Mouse (Mus musculus): Measurements from ENCODE around the gene Olfr815. TPM values are rescaled to one million over a fixed set of nuclear protein-coding genes. Genes with fewer than 3 reads are reported as not detected.
"Not testable (repeated sequence)": the region's sequence is repeated elsewhere in the genome, so short reads cannot be mapped to it uniquely, and the experiment has no call there.

Gene Olfr815
- polyA plus RNA-seq (2014; fragmentation: Nextera tagmentation; extraction: Ambion mirVana), result not detected in 2 replicates

DNA sequence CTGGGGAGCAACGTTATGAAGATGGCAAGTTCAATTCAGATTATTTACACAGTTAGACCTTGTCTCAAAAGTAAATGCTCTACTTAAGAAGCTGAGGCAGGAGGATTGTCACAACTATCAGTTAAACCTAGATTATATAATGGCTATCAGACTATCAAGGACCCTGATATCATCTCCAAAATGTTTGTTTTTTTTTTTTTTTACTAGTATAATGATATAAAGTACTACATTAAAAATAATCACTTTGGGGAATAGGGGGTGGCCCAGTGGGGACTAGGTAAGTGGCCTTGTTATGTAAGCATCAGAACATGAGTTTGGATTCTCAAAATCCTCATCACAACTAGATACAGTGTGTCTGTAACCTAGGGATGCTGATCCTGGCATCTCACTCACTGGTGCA is at the start of gene Olfr815:
Gene Olfr815, minus strand, starts transcription at position 101 of the 400 bp plus-strand sequence.
- not testable (repeated sequence) for DNase-seq (ENCODE audit: low spot score); H3K36me3 ChIP-seq (ENCODE audit: control insufficient read depth, insufficient read depth, low read length); H3K27ac ChIP-seq (ENCODE audit: low read depth, low read length); H3K9me3 ChIP-seq (ENCODE audit: control insufficient read depth, low read length); H3K4me1 ChIP-seq (replicated peaks; ENCODE audit: control insufficient read depth, insufficient read depth, low read length); H3K4me2 ChIP-seq (ENCODE audit: low read depth, low read length, severe bottlenecking); H3K4me3 ChIP-seq (ENCODE audit: low read depth, low read length); H3K27me3 ChIP-seq (ENCODE audit: control insufficient read depth, insufficient read depth, low read length); ATAC-seq (replicated peaks; ENCODE audit: low FRiP score); H3K9ac ChIP-seq (ENCODE audit: low read length)
- WGBS, result no CpG with 5 or more reads among the region's 1 CpGs

DNA sequence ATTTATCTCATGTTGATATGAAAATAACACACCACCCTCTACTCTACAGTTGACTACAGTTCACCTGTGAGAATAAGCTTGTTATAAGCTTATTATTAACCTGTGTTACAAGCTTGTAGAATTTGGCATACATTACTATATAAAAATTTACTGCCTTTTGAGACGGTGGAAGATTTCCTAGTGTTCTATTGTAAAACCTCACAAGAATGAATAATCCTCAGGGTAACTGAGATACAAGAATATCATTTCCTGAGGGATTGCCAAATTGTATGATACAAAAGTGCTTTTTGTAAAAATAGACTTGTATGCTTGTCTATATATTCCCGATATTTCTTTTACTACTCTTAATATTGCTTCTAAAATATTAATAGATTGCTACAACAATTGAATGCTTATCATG is 43.3 kb upstream of the Olfr815 start, which contains the start of gene Olfr818:
Gene Olfr818, minus strand, starts transcription at position 101 of the 400 bp plus-strand sequence.
- 93% methylated on average over 2 of the region's 2 CpGs for WGBS
- no peak for ATAC-seq (replicated peaks; ENCODE audit: low FRiP score)
- no peaks in the 10 kb centered on the region for H3K36me3 ChIP-seq (ENCODE audit: control insufficient read depth, insufficient read depth, low read length)
- H3K4me2 ChIP-seq (ENCODE audit: low read depth, low read length, severe bottlenecking), result no peak within 1 kb of the TSS
- DNase-seq (ENCODE audit: low spot score), result no peak
- H3K9me3 ChIP-seq (ENCODE audit: control insufficient read depth, low read length), result no peaks in the 10 kb centered on the region
- no peaks in the 10 kb centered on the region for H3K27me3 ChIP-seq (ENCODE audit: control insufficient read depth, insufficient read depth, low read length)
- H3K27ac ChIP-seq (ENCODE audit: low read depth, low read length), result no peak within 1 kb of the TSS
- no peak within 1 kb of the TSS for H3K4me3 ChIP-seq (ENCODE audit: low read depth, low read length)
- H3K9ac ChIP-seq (ENCODE audit: low read length), result no peak within 1 kb of the TSS
- H3K4me1 ChIP-seq (replicated peaks; ENCODE audit: control insufficient read depth, insufficient read depth, low read length), result no peaks in the 10 kb centered on the region

DNA sequence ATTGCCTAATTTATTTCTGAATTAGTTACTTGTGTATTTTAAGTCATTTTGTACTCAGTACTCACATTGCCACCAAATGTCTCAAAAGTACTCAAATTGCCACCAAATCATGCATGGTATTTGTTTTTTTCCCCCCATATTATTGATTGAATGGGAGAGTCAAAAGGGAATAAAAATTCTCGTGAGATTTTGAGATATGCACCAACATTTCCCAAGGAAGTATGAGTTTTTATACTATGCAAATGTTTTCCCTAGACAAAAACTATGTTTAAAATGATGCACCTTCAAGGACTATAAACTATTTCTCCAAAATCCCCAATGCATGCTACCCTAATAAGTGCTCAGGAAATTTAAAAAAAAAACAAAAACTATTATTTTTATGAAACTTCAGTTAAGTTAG is 9.8 kb upstream of the Olfr815 start, which contains the start of gene Olfr816:
Gene Olfr816, minus strand, starts transcription at position 101 of the 400 bp plus-strand sequence.
- DNase-seq (ENCODE audit: low spot score) (no peak), ATAC-seq (replicated peaks; ENCODE audit: low FRiP score) (no peak)
- H3K27ac ChIP-seq (ENCODE audit: low read depth, low read length), result no peak within 1 kb of the TSS
- H3K9ac ChIP-seq (ENCODE audit: low read length), result no peak within 1 kb of the TSS
- no peak within 1 kb of the TSS for H3K4me3 ChIP-seq (ENCODE audit: low read depth, low read length)
- H3K27me3 ChIP-seq (ENCODE audit: control insufficient read depth, insufficient read depth, low read length), result no peaks in the 10 kb centered on the region
- WGBS, result 76% methylated on average over 1 of the region's 1 CpGs
- H3K36me3 ChIP-seq (ENCODE audit: control insufficient read depth, insufficient read depth, low read length), result no peaks in the 10 kb centered on the region
- H3K4me2 ChIP-seq (ENCODE audit: low read depth, low read length, severe bottlenecking), result no peak within 1 kb of the TSS
- H3K9me3 ChIP-seq (ENCODE audit: control insufficient read depth, low read length), result no peaks in the 10 kb centered on the region
- H3K4me1 ChIP-seq (replicated peaks; ENCODE audit: control insufficient read depth, insufficient read depth, low read length), result no peaks in the 10 kb centered on the region

DNA sequence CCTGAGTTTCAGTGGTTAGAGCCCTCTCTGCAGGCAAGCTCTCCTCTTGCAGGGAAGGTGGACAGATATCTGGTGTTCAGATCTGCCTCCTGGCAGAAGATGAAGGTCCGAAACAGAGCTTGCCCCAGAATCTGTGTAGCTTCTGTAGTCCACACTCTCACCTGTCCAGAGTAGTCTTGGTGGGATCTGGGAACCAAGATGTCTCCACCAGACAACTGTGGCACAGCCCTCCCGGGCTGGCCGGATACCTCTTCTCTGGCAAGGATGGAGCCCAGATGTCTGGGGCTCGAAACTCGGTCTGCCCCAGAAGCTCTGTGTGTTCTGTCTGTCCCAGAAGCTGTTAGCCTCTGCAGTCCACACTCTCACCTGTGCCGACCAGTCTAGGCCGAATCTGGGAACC is 19.7 kb downstream of the Olfr815 start:
- Histone ChIP-seq H3K4me1 (replicated peaks; ENCODE audit: control insufficient read depth, insufficient read depth, low read length) (no peaks in the 10 kb centered on the region), H3K27ac (ENCODE audit: low read depth, low read length) (no peak overlapping the region), H3K4me3 (ENCODE audit: low read depth, low read length) (no peak overlapping the region), H3K27me3 (ENCODE audit: control insufficient read depth, insufficient read depth, low read length) (no peaks in the 10 kb centered on the region), H3K36me3 (ENCODE audit: control insufficient read depth, insufficient read depth, low read length) (no peaks in the 10 kb centered on the region), H3K4me2 (ENCODE audit: low read depth, low read length, severe bottlenecking) (no peak overlapping the region), H3K9me3 (ENCODE audit: control insufficient read depth, low read length) (no peaks in the 10 kb centered on the region), H3K9ac (ENCODE audit: low read length) (no peak overlapping the region)
- ATAC-seq (replicated peaks; ENCODE audit: low FRiP score) (no peak), DNase-seq (ENCODE audit: low spot score) (no peak)
- 92% methylated on average over 7 of the region's 7 CpGs for WGBS

DNA sequence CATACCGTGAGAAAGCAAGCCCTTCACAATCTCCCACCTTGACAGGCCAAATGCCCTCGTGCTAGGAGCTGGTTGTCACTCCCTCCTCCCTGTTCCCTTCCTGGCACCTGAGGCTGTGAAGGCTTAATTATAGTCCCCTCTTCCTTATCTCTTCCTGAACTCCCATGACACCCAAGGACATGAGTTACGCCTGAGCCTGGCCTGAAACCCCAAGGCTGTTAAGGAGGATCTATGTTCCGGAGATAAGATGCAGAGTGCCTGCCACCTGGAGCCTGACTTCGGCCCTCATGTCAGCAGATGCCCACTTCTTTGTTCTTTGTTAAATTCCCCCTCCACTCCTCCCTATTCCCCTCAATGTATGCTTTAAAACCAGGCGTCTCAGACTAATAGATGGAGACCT is 20.2 kb downstream of the Olfr815 start:
- not testable (repeated sequence) for DNase-seq (ENCODE audit: low spot score); H3K27me3 ChIP-seq (ENCODE audit: control insufficient read depth, insufficient read depth, low read length); H3K27ac ChIP-seq (ENCODE audit: low read depth, low read length); H3K4me1 ChIP-seq (replicated peaks; ENCODE audit: control insufficient read depth, insufficient read depth, low read length); H3K4me3 ChIP-seq (ENCODE audit: low read depth, low read length); H3K9ac ChIP-seq (ENCODE audit: low read length); H3K36me3 ChIP-seq (ENCODE audit: control insufficient read depth, insufficient read depth, low read length); H3K4me2 ChIP-seq (ENCODE audit: low read depth, low read length, severe bottlenecking); ATAC-seq (replicated peaks; ENCODE audit: low FRiP score); H3K9me3 ChIP-seq (ENCODE audit: control insufficient read depth, low read length)
- 85% methylated on average over 6 of the region's 6 CpGs for WGBS

DNA sequence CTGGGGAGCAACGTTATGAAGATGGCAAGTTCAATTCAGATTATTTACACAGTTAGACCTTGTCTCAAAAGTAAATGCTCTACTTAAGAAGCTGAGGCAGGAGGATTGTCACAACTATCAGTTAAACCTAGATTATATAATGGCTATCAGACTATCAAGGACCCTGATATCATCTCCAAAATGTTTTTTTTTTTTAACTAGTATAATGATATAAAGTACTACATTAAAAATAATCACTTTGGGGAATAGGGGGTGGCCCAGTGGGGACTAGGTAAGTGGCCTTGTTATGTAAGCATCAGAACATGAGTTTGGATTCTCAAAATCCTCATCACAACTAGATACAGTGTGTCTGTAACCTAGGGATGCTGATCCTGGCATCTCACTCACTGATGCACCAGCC is 25.9 kb downstream of the Olfr815 start, which contains the start of gene Olfr814:
Gene Olfr814, minus strand, starts transcription at position 101 of the 400 bp plus-strand sequence.
- H3K4me2 ChIP-seq (ENCODE audit: low read depth, low read length, severe bottlenecking); H3K36me3 ChIP-seq (ENCODE audit: control insufficient read depth, insufficient read depth, low read length); H3K9me3 ChIP-seq (ENCODE audit: control insufficient read depth, low read length); H3K4me3 ChIP-seq (ENCODE audit: low read depth, low read length); ATAC-seq (replicated peaks; ENCODE audit: low FRiP score); DNase-seq (ENCODE audit: low spot score); H3K9ac ChIP-seq (ENCODE audit: low read length); H3K27ac ChIP-seq (ENCODE audit: low read depth, low read length); H3K4me1 ChIP-seq (replicated peaks; ENCODE audit: control insufficient read depth, insufficient read depth, low read length); H3K27me3 ChIP-seq (ENCODE audit: control insufficient read depth, insufficient read depth, low read length): not testable (repeated sequence)
- no CpG with 5 or more reads among the region's 1 CpGs for WGBS

DNA sequence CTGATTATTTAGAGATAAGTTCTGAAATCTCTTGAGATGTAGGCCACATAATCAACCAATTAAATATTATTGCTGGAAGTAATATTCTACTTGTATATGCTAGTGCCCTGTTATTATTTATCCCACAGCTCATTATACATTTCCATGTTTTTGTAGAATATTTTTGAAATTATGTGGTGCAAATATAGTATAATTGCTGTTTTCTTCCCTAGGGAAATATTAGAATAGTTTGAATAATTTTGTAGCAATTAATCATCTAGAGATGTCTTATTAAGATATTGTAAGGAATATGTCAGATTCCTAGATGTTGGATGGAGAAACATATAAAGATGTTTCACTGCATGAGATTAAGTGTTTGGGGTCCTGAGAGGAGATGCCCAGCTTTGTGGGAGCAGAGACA is 50.6 kb downstream of the Olfr815 start, which contains the start of gene Olfr813:
Gene Olfr813, plus strand, starts transcription at position 301 of the 400 bp plus-strand sequence.
- no peaks in the 10 kb centered on the region for H3K4me1 ChIP-seq (replicated peaks; ENCODE audit: control insufficient read depth, insufficient read depth, low read length)
- ATAC-seq (replicated peaks; ENCODE audit: low FRiP score) (no peak), DNase-seq (ENCODE audit: low spot score) (no peak)

More for the DNA sequence above, 50.6 kb downstream of the Olfr815 start, which contains the start of gene Olfr813:
- no peak within 1 kb of the TSS for H3K27ac ChIP-seq (ENCODE audit: low read depth, low read length)
- no peaks in the 10 kb centered on the region for H3K9me3 ChIP-seq (ENCODE audit: control insufficient read depth, low read length)
- H3K36me3 ChIP-seq (ENCODE audit: control insufficient read depth, insufficient read depth, low read length), result no peaks in the 10 kb centered on the region
- no peaks in the 10 kb centered on the region for H3K27me3 ChIP-seq (ENCODE audit: control insufficient read depth, insufficient read depth, low read length)
- no peak within 1 kb of the TSS for H3K9ac ChIP-seq (ENCODE audit: low read length)
- H3K4me2 ChIP-seq (ENCODE audit: low read depth, low read length, severe bottlenecking), result no peak within 1 kb of the TSS
- no peak within 1 kb of the TSS for H3K4me3 ChIP-seq (ENCODE audit: low read depth, low read length)

Other genes starting within 250 kb of the Olfr815 start
- not detected in 2 replicates for gene Olfr800, start 248.2 kb downstream of the Olfr815 start, polyA plus RNA-seq (2014; fragmentation: Nextera tagmentation; extraction: Ambion mirVana)
- gene Olfr801, start 232.0 kb downstream of the Olfr815 start, polyA plus RNA-seq (2014; fragmentation: Nextera tagmentation; extraction: Ambion mirVana), result not detected in 2 replicates
- gene Olfr802, start 217.7 kb downstream of the Olfr815 start, polyA plus RNA-seq (2014; fragmentation: Nextera tagmentation; extraction: Ambion mirVana), result not detected in 2 replicates
- not detected in 2 replicates for gene Olfr803, start 211.6 kb downstream of the Olfr815 start, polyA plus RNA-seq (2014; fragmentation: Nextera tagmentation; extraction: Ambion mirVana)
- not detected in 2 replicates for gene Olfr804, start 202.7 kb downstream of the Olfr815 start, polyA plus RNA-seq (2014; fragmentation: Nextera tagmentation; extraction: Ambion mirVana)
- not detected in 2 replicates for gene Olfr805, start 176.5 kb downstream of the Olfr815 start, polyA plus RNA-seq (2014; fragmentation: Nextera tagmentation; extraction: Ambion mirVana)
- not detected in 2 replicates for gene Olfr806, start 163.9 kb downstream of the Olfr815 start, polyA plus RNA-seq (2014; fragmentation: Nextera tagmentation; extraction: Ambion mirVana)
- not detected in 2 replicates for gene Olfr807, start 148.1 kb downstream of the Olfr815 start, polyA plus RNA-seq (2014; fragmentation: Nextera tagmentation; extraction: Ambion mirVana)
- gene Olfr808, start 140.4 kb downstream of the Olfr815 start, polyA plus RNA-seq (2014; fragmentation: Nextera tagmentation; extraction: Ambion mirVana), result not detected in 2 replicates
- not detected in 2 replicates for gene Olfr809, start 131.2 kb downstream of the Olfr815 start, polyA plus RNA-seq (2014; fragmentation: Nextera tagmentation; extraction: Ambion mirVana)
- gene Olfr810, start 111.0 kb downstream of the Olfr815 start, polyA plus RNA-seq (2014; fragmentation: Nextera tagmentation; extraction: Ambion mirVana), result not detected in 2 replicates
- gene Olfr811, start 101.5 kb downstream of the Olfr815 start, polyA plus RNA-seq (2014; fragmentation: Nextera tagmentation; extraction: Ambion mirVana), result not detected in 2 replicates
- not detected in 2 replicates for gene Olfr812, start 59.8 kb downstream of the Olfr815 start, polyA plus RNA-seq (2014; fragmentation: Nextera tagmentation; extraction: Ambion mirVana)
- not detected in 2 replicates for gene Olfr813, start 50.5 kb downstream of the Olfr815 start, polyA plus RNA-seq (2014; fragmentation: Nextera tagmentation; extraction: Ambion mirVana)
- gene Olfr814, start 26.0 kb downstream of the Olfr815 start, polyA plus RNA-seq (2014; fragmentation: Nextera tagmentation; extraction: Ambion mirVana), result not detected in 2 replicates
- gene Olfr816, start 9.7 kb upstream of the Olfr815 start, polyA plus RNA-seq (2014; fragmentation: Nextera tagmentation; extraction: Ambion mirVana), result not detected in 2 replicates
- not detected in 2 replicates for gene Olfr818, start 43.2 kb upstream of the Olfr815 start, polyA plus RNA-seq (2014; fragmentation: Nextera tagmentation; extraction: Ambion mirVana)
- not detected in 2 replicates for gene Olfr819, start 61.4 kb upstream of the Olfr815 start, polyA plus RNA-seq (2014; fragmentation: Nextera tagmentation; extraction: Ambion mirVana)
- gene Olfr247, start 70.3 kb upstream of the Olfr815 start, polyA plus RNA-seq (2014; fragmentation: Nextera tagmentation; extraction: Ambion mirVana), result not detected in 2 replicates
- not detected in 2 replicates for gene Gm10310, start 79.2 kb upstream of the Olfr815 start, polyA plus RNA-seq (2014; fragmentation: Nextera tagmentation; extraction: Ambion mirVana)
- gene Olfr820, start 106.8 kb upstream of the Olfr815 start, polyA plus RNA-seq (2014; fragmentation: Nextera tagmentation; extraction: Ambion mirVana), result not detected in 2 replicates
- not detected in 2 replicates for gene Olfr821, start 124.5 kb upstream of the Olfr815 start, polyA plus RNA-seq (2014; fragmentation: Nextera tagmentation; extraction: Ambion mirVana)
- not detected in 2 replicates for gene Olfr822, start 165.3 kb upstream of the Olfr815 start, polyA plus RNA-seq (2014; fragmentation: Nextera tagmentation; extraction: Ambion mirVana)
- gene Olfr823, start 209.5 kb upstream of the Olfr815 start, polyA plus RNA-seq (2014; fragmentation: Nextera tagmentation; extraction: Ambion mirVana), result not detected in 2 replicates
- gene Olfr824, start 224.1 kb upstream of the Olfr815 start, polyA plus RNA-seq (2014; fragmentation: Nextera tagmentation; extraction: Ambion mirVana), result not detected in 2 replicates

Data from forebrain, embryonic 11.5 days (tissue).